Mouse (Mus musculus): Measurements from ENCODE around the gene Cldn34c2.
"Not testable (repeated sequence)": the region's sequence is repeated elsewhere in the genome, so short reads cannot be mapped to it uniquely, and the experiment has no call there.

Cldn34c2 gene

GRCm38 (mm10) chrX:123581400-123581799, at the start of gene Cldn34c2:
Gene Cldn34c2, plus strand, starts transcription at chrX:123581700.
- not testable (repeated sequence) for DNase-seq (ENCODE audit: low read depth, low spot score)

- not testable (repeated sequence) for DNase-seq (ENCODE audit: low read depth, low spot score)
These were observed 30.1 kb upstream of the Cldn34c2 start for GRCm38 (mm10) chrX:123551378-123551777.

GRCm38 (mm10) chrX:123612158-123612828, 30.8 kb downstream of the Cldn34c2 start:
- not testable (repeated sequence) for DNase-seq (ENCODE audit: low read depth, low spot score)

All from A20 (cell line).